Comparison of ENCODE assay signal across 8 mouse cellular contexts in the genomic region with DNA sequence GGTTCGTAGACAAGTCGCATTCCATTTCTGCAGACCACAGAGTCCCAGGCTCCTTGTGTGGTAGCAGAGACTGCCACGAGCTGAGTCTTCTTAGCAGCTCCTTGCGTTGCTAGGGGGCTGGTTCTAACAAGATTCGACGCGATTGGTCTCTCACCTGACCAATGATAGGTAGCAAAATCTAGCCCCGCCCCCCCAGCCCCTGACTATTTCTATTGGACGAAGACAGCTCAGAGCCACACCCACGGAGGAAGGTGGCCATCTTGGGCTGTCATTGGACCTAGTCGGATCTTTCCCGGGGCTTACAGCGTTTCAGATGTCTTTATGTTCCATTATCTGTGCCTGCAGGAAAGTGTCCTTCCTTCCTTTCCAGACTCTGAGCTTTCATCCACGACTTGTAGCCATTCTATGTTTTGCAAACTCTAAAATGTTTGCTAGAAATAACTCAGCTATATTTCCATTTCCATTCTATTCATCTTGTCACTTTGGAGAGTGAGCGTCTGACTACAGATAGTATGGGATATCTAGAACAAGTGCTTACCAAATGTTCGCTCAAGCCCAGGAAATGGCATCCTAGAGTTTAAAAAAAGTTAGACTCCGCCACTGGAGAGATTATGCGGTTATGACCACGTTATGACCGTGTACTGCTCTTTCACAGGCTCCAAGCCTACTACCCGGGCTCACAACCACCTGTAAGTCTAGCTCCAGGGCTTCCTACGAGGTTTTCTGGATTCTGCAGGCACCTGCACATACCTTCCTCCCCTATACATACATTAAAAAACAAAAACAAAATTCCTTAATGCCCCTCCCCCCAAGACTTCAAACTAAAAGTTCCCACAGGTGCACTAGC. TPM values are rescaled to one million over a fixed set of nuclear protein-coding genes. Genes with fewer than 3 reads are reported as not detected.
DNase-seq lines count a peak whose midpoint lies in the region; ATAC-seq and TF ChIP-seq lines count a peak whose summit lies in the region.

No protein-coding gene starts in this region.

- peak; percentile 94 for ATAC-seq in embryonic facial prominence, embryonic 13.5 days (ENCODE audit: insufficient number of reproducible peaks, insufficient read depth, low FRiP score, low TSS enrichment, low read depth)

- peak overlapping the region; percentile 62 for H3K27ac ChIP-seq in embryonic facial prominence, embryonic 13.5 days
- peak overlapping the region; percentile 70; the same call in 1 of the 2 replicates for H3K27ac ChIP-seq in olfactory bulb, adult 2 months (ENCODE audit: insufficient read depth, low read depth, low read length)

- DNase-seq in B cell, adult 2 months = peak; percentile 53
- peak; percentile 57 to 75 for DNase-seq in adrenal gland, postnatal 36 days
- DNase-seq in heart, postnatal 4 days = peak; percentile 49
- peak; percentile 32 to 68 for DNase-seq in layer of hippocampus, adult 18-20 months (ENCODE audit: low spot score in 2 of 2)
- peak; percentile 46 for DNase-seq in lung, adult 2 months
- DNase-seq in testis, postnatal 14 days (ENCODE audit: low spot score) = peak; percentile 86

- H3K4me3 ChIP-seq in embryonic facial prominence, embryonic 13.5 days = peak overlapping the region; percentile 42
- peak overlapping the region; percentile 4 for H3K4me3 ChIP-seq in lung, adult 2 months (replicated peaks; ENCODE audit: extremely low read depth, low read depth, low read length)
- peak overlapping the region; percentile 31 for H3K4me3 ChIP-seq in olfactory bulb, adult 2 months (ENCODE audit: insufficient read depth, low read depth, low read length)

- no peaks in the 10 kb centered on the region for H3K9me3 ChIP-seq in embryonic facial prominence, embryonic 13.5 days

- no peaks in the 10 kb centered on the region for H3K27me3 ChIP-seq in embryonic facial prominence, embryonic 13.5 days

- H3K36me3 ChIP-seq in embryonic facial prominence, embryonic 13.5 days = peaks cover 21% of the 10 kb centered on the region

- peak overlapping the region; percentile 63 for H3K9ac ChIP-seq in embryonic facial prominence, embryonic 13.5 days

- TF ChIP-seq POLR2A in lung, adult 2 months (IDR thresholded peaks at IDR 0.05; ENCODE audit: borderline replicate concordance, extremely low read depth, low read depth, low read length) = peak; percentile 42; the same call in 1 of the 2 replicates
- 0 out of 2 replicates have a peak, but pooled peaks have one; percentile 21 for TF ChIP-seq POLR2A in olfactory bulb, adult 2 months (IDR thresholded peaks at IDR 0.05; ENCODE audit: insufficient read depth, low read depth, low read length)

- H3K4me1 ChIP-seq in embryonic facial prominence, embryonic 13.5 days = peaks cover 13% of the 10 kb centered on the region
- H3K4me1 ChIP-seq in lung, adult 2 months (ENCODE audit: control insufficient read depth, insufficient read depth, low read length) = no peaks in the 10 kb centered on the region
- H3K4me1 ChIP-seq in olfactory bulb, adult 2 months (ENCODE audit: control insufficient read depth, insufficient read depth, low read length) = peaks cover 9% of the 10 kb centered on the region

- no peak for TF ChIP-seq CTCF in lung, adult 2 months (IDR thresholded peaks at IDR 0.05; ENCODE audit: insufficient read depth, low read length)
- no peak for TF ChIP-seq CTCF in olfactory bulb, adult 2 months (IDR thresholded peaks at IDR 0.05; ENCODE audit: insufficient read depth, low read depth, low read length)

- peak overlapping the region; percentile 68 for H3K4me2 ChIP-seq in embryonic facial prominence, embryonic 13.5 days

- 22% methylated on average over 22 of the region's 22 CpGs for WGBS in embryonic facial prominence, embryonic 13.5 days
- 26% methylated on average over 22 of the region's 22 CpGs for WGBS in lung, adult 2 months
- WGBS in olfactory bulb, adult 2 months = 24% methylated on average over 22 of the region's 22 CpGs

RNA-seq across cellular contexts. Expression of a gene that starts 8.8 kb away (rescaled TPM):
- total RNA-seq in adrenal gland, postnatal 36 days (2021) = 10 to 100 TPM; 38.2 to 39.8 TPM
- polyA plus RNA-seq in embryonic facial prominence, embryonic 13.5 days (2015; fragmentation: Nextera tagmentation; extraction: Ambion mirVana) = 25.3 and 28.2 TPM in 2 replicates
- total RNA-seq in heart, postnatal 4 days (2021) = 10 to 100 TPM; 27.1 to 27.9 TPM
- 10 to 100 TPM; 30.4 to 30.9 TPM for total RNA-seq in layer of hippocampus, adult 18-20 months (2021)
- polyA plus RNA-seq in lung, adult 2 months (2012; rRNA removed) = 20.0 and 22.1 TPM in 2 replicates
- polyA plus RNA-seq in olfactory bulb, adult 2 months (2012; ENCODE audit: insufficient read depth, insufficient read length, low replicate concordance, missing spikeins) = not detected in 2 replicates

RNA-seq across cellular contexts. Expression of a gene that starts 45.4 kb away (rescaled TPM):
- 100 to 1,000 TPM; 212 to 305 TPM for total RNA-seq in adrenal gland, postnatal 36 days (2021)
- 541 and 593 TPM in 2 replicates for polyA plus RNA-seq in embryonic facial prominence, embryonic 13.5 days (2015; fragmentation: Nextera tagmentation; extraction: Ambion mirVana)
- total RNA-seq in heart, postnatal 4 days (2021) = 100 to 1,000 TPM; 191 to 216 TPM
- 100 to 1,000 TPM; 258 to 268 TPM for total RNA-seq in layer of hippocampus, adult 18-20 months (2021)
- polyA plus RNA-seq in lung, adult 2 months (2012; rRNA removed) = 53.9 and 94.9 TPM in 2 replicates
- polyA plus RNA-seq in olfactory bulb, adult 2 months (2012; ENCODE audit: insufficient read depth, insufficient read length, low replicate concordance, missing spikeins) = 611 and 1,562 TPM in 2 replicates

Comparison
In these comparisons a context has a peak if more than half of its experiments do, and no peak if none do; other contexts are left out.
1. Peak in every context shown above with its lines: DNase-seq, ATAC-seq, H3K4me3 ChIP-seq and H3K27ac ChIP-seq.